Mouse (Mus musculus): ENCODE results near the gene Adar. TPM values are rescaled to one million over a fixed set of nuclear protein-coding genes. Genes with fewer than 3 reads are reported as not detected.
A peak's percentile ranks its signal among the peaks of the same experiment; 100 is the strongest.

The Adar gene
- polyA plus RNA-seq, 1 experiment from 2014 or later: 39.0 TPM

GRCm38 (mm10) chr3:89730350-89731331, 15.8 kb downstream of the Adar start:
- CTCF ChIA-PET: interaction anchor here (0.7 to 9.0 kb wide), 13 partner anchors 10 to 127 kb away, joined by 3 to 63 read pairs (median 3); partner anchors contain the start of gene Ube2q1
- TF ChIP-seq CTCF (IDR thresholded peaks at IDR 0.05): no peak
- ATAC-seq (peak; percentile 94), DNase-seq (ENCODE audit: low read depth, low spot score) (peak; percentile 48)
- no peaks in the 10 kb centered on the region for H3K27me3 ChIP-seq
- POLR2A ChIA-PET: interaction anchor here (1.0 to 1.8 kb wide), 2 partner anchors 9 to 41 kb away, joined by 3 to 10 read pairs; no protein-coding TSS in a partner anchor
- in situ Hi-C loops (cut with MboI; ENCODE audit: low pct_unique_long_range_greater_than_20kb): loop anchor here (5.0 kb wide), 1 partner anchor 37 kb away; no protein-coding TSS in a partner anchor

DNA sequence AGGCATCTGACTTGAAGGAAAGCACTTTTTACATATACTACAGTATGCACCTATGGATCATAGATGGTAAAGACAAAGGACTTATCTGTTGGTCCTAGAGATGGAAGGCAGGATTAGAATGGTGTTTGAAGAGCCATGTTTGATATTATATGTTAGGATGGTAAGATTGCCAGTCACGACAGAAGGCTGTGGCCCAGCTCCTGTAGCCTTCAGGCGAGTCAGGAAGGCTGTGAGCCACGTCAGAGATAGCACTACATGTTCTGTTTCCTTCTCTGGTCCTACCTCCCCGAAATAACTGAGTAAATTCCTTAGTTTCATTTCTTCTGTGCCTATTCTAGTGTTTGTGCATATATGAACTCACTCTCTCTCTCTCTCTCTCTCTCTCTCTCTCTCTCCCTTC, 17.3 kb downstream of the Adar start:
- no peak for DNase-seq (ENCODE audit: low read depth, low spot score)
- no peak for TF ChIP-seq CTCF (IDR thresholded peaks at IDR 0.05)
- in situ Hi-C loops (cut with MboI; ENCODE audit: low pct_unique_long_range_greater_than_20kb): loop anchor here (5.0 kb wide), 1 partner anchor 35 kb away; no protein-coding TSS in a partner anchor
- no peaks in the 10 kb centered on the region for H3K27me3 ChIP-seq
- CTCF ChIA-PET: interaction anchor here (1.0 to 9.0 kb wide), 4 partner anchors 13 to 126 kb away, joined by 3 to 63 read pairs (median 32); partner anchors contain the start of gene Ube2q1
- POLR2A ChIA-PET: interaction anchor here (0.8 to 1.8 kb wide), 3 partner anchors 11 to 40 kb away, joined by 3 to 10 read pairs (median 4); no protein-coding TSS in a partner anchor
- ATAC-seq: no peak

DNA sequence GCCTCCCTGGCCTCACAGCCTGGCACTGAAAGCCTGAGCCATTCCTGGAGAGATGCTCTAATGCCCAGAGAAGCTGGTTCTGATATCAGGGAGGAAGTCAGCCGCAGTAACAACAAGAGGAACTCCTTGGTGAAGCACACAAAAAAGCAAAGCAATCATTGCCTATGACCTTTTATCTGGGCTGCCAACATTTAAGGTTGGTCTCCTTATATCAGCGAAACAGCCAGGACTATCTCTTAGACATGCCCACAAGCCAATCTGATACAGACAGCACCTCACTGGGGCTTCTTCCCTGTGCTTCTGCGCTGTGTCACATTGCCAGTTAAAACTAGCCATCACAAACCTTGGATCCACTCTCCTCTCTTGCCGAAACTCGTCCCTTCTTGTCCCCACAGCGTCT, 23.7 kb downstream of the Adar start:
- ChIA-PET POLR2A (interaction anchor here (1.4 kb wide), 1 partner anchor 8 kb away, joined by 3 read pairs; no protein-coding TSS in a partner anchor), CTCF (interaction anchor here (1.1 to 4.2 kb wide), 2 partner anchors 9 to 26 kb away, joined by 4 to 26 read pairs; partner anchors contain the start of gene Chrnb2)
- no peak for TF ChIP-seq CTCF (IDR thresholded peaks at IDR 0.05)
- no peaks in the 10 kb centered on the region for H3K27me3 ChIP-seq
- DNase-seq (ENCODE audit: low read depth, low spot score) (no peak), ATAC-seq (no peak)
- in situ Hi-C loops (cut with MboI; ENCODE audit: low pct_unique_long_range_greater_than_20kb): no loop called here

- H3K27me3 ChIP-seq: no peaks in the 10 kb centered on the region
- CTCF ChIA-PET: interaction anchor here (1.2 to 1.3 kb wide), 2 partner anchors 18 to 21 kb away, joined by 3 to 4 read pairs; no protein-coding TSS in a partner anchor
- POLR2A ChIA-PET: interaction anchor here (1.3 kb wide), 1 partner anchor 16 kb away, joined by 3 read pairs; no protein-coding TSS in a partner anchor
- ATAC-seq: no peak
- in situ Hi-C loops (cut with MboI; ENCODE audit: low pct_unique_long_range_greater_than_20kb): no loop called here
- no peak for TF ChIP-seq CTCF (IDR thresholded peaks at IDR 0.05)
- DNase-seq (ENCODE audit: low read depth, low spot score): no peak
These were observed 37.5 kb downstream of the Adar start for GRCm38 (mm10) chr3:89752307-89752706.

DNA sequence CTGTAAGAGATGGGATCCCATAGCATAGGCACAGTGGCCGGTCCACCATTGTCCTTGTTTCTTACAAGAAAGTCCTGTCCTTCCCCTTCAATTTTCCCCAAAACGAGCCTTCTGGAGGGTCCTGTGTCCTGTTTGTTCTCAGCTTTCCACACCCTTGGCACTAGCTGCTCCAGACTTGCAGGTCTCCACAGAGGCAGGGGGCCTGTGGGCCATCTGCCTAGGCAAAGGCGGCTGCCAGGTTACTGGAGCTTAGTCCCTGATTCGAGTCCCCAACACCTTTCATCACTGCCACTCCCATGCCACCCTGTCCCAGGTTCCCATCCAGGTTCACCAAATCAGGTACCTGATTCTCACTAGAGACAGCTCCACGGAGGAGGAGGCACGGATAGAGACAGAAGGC, 40.5 kb downstream of the Adar start:
- H3K27me3 ChIP-seq: peaks cover 6% of the 10 kb centered on the region
- DNase-seq (ENCODE audit: low read depth, low spot score) (no peak), ATAC-seq (no peak)
- CTCF ChIA-PET: interaction anchor here (0.7 to 1.2 kb wide), 2 partner anchors 9 to 24 kb away, joined by 3 read pairs; no protein-coding TSS in a partner anchor
- POLR2A ChIA-PET: no interaction called here
- TF ChIP-seq CTCF (IDR thresholded peaks at IDR 0.05): no peak
- in situ Hi-C loops (cut with MboI; ENCODE audit: low pct_unique_long_range_greater_than_20kb): no loop called here

GRCm38 (mm10) chr3:89757851-89758250, 43.0 kb downstream of the Adar start:
- in situ Hi-C loops (cut with MboI; ENCODE audit: low pct_unique_long_range_greater_than_20kb): no loop called here
- CTCF ChIA-PET: interaction anchor here (1.2 to 3.3 kb wide), 2 partner anchors 15 to 31 kb away, joined by 3 to 13 read pairs; partner anchors contain the start of gene Ube2q1
- TF ChIP-seq CTCF (IDR thresholded peaks at IDR 0.05): no peak
- no peak for ATAC-seq
- H3K27me3 ChIP-seq: peaks cover 13% of the 10 kb centered on the region
- POLR2A ChIA-PET: no interaction called here
- no peak for DNase-seq (ENCODE audit: low read depth, low spot score)

- in situ Hi-C loops (cut with MboI; ENCODE audit: low pct_unique_long_range_greater_than_20kb): no loop called here
- ChIA-PET CTCF (no interaction called here), POLR2A (no interaction called here)
These were observed 45.0 kb downstream of the Adar start for GRCm38 (mm10) chr3:89759786-89760185.

GRCm38 (mm10) chr3:89764119-89764724, 49.4 kb downstream of the Adar start, which contains the start of gene Chrnb2:
TSS of gene Chrnb2 (minus strand) at chr3:89764632.
- ATAC-seq (peak; percentile 61), DNase-seq (ENCODE audit: low read depth, low spot score) (peak; percentile 19)
- POLR2A ChIA-PET: no interaction called here
- TF ChIP-seq CTCF (IDR thresholded peaks at IDR 0.05): no peak
- peaks cover 33% of the 10 kb centered on the region for H3K27me3 ChIP-seq
- CTCF ChIA-PET: interaction anchor here (0.9 to 1.4 kb wide), 3 partner anchors 23 to 50 kb away, joined by 3 to 5 read pairs (median 4); no protein-coding TSS in a partner anchor
- in situ Hi-C loops (cut with MboI; ENCODE audit: low pct_unique_long_range_greater_than_20kb): no loop called here

More at GRCm38 (mm10) chr3:89759786-89760185, 45.0 kb downstream of the Adar start:
- no peak for TF ChIP-seq CTCF (IDR thresholded peaks at IDR 0.05)
- H3K27me3 ChIP-seq: peaks cover 27% of the 10 kb centered on the region
- ATAC-seq (no peak), DNase-seq (ENCODE audit: low read depth, low spot score) (no peak)

DNA sequence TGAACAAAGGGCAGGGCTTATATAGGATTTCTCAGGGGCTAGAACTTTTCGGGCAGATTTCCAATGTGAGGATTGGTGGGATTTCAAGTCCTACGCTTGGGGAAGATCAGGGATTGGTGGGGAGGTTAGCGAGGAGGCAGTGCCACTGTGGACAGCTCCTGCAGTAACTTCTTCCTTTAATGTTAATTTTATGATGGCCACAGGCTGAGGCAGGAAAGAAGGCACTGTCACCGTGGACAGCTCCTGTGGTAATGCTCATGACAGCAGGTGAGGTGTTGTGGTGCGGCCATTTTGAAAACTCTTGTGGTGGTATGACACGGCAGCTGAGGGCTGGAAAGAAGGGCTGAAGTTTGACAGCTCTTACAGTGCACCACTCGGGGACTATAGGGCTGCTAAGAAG, 54.8 kb downstream of the Adar start:
- POLR2A ChIA-PET: no interaction called here
- CTCF ChIA-PET: interaction anchor here (1.0 to 4.5 kb wide), 5 partner anchors 13 to 257 kb away, joined by 3 to 57 read pairs (median 5); no protein-coding TSS in a partner anchor
- in situ Hi-C loops (cut with MboI; ENCODE audit: low pct_unique_long_range_greater_than_20kb): loop anchor here (5.0 kb wide), 2 partner anchors 37 to 262 kb away; no protein-coding TSS in a partner anchor
- peaks cover 10% of the 10 kb centered on the region for H3K27me3 ChIP-seq
- DNase-seq (ENCODE audit: low read depth, low spot score) (no peak), ATAC-seq (no peak)
- TF ChIP-seq CTCF (IDR thresholded peaks at IDR 0.05): no peak
